Mouse (Mus musculus) kidney, postnatal 0 days (tissue): ENCODE data around the gene Tufm. TPM values are rescaled to one million over a fixed set of nuclear protein-coding genes. Genes with fewer than 3 reads are reported as not detected.

Experiments
- ATAC-seq: fragments of 200-750 bp; cut with Nextera tagmentation; replicated peaks from 2 replicates; pipeline ENCODE4 v1.8.0; 2017; ENCODE audit warnings: low read depth, moderate number of reproducible peaks, moderate TSS enrichment, moderate library complexity; ENCODE audit not compliant: low FRiP score
- DNase-seq: peaks from one replicate; pipeline ENCODE4 v3.0.0-alpha.2; 2016; ENCODE audit warnings: low spot score
- H3K27ac ChIP-seq: fragments of 300-500 bp; sonication (generic); 2 replicates; pipeline ENCODE4 v1.5.1; 2014; ENCODE audit warnings: mild to moderate bottlenecking
- H3K27me3 ChIP-seq: fragments of 300-500 bp; sonication (generic); 2 replicates; pipeline ENCODE4 v1.6.1; 2014; ENCODE audit warnings: low read length, mixed read lengths; ENCODE audit not compliant: insufficient read depth
- H3K36me3 ChIP-seq: fragments of 300-500 bp; sonication (generic); 2 replicates; pipeline ENCODE4 v1.6.1; 2014; ENCODE audit warnings: low read length, mixed read lengths; ENCODE audit not compliant: insufficient read depth
- H3K4me1 ChIP-seq: fragments of 300-500 bp; sonication (generic); replicated peaks from 2 replicates; pipeline ENCODE4 v1.6.1; 2014; ENCODE audit warnings: antibody characterized with exemption, low read length, mixed read lengths; ENCODE audit not compliant: insufficient read depth
- H3K4me2 ChIP-seq: fragments of 300-500 bp; sonication (generic); 2 replicates; pipeline ENCODE4 v1.6.1; 2014; ENCODE audit warnings: mild to moderate bottlenecking, low read length, moderate library complexity, mixed read lengths
- H3K4me3 ChIP-seq: fragments of 300-500 bp; sonication (generic); replicated peaks from 2 replicates; pipeline ENCODE4 v1.5.1; 2014; ENCODE audit warnings: low read depth, low read length
- H3K9ac ChIP-seq: fragments of 300-500 bp; sonication (generic); 2 replicates; pipeline ENCODE4 v1.6.1; 2014; ENCODE audit warnings: low read depth, low read length
- H3K9me3 ChIP-seq: fragments of 300-500 bp; sonication (generic); replicated peaks from 2 replicates; pipeline ENCODE4 v1.6.1; 2016; ENCODE audit warnings: low read length, inconsistent platforms, mixed read lengths
- CTCF ChIP-seq: IDR thresholded peaks from 2 replicates; pipeline ENCODE4 v1.5.1; 2016; ENCODE audit warnings: antibody characterized with exemption, low read depth, mild to moderate bottlenecking, moderate library complexity
- WGBS: fragments of 180-500 bp; shearing (Covaris S2); extraction: QIAGEN DNeasy Blood & Tissue Kit; methylation state at CpG from one replicate; pipeline ENCODE4 v1.1.7; 2014; 5-methylcytosine and 5-hydroxymethylcytosine counted together
- polyA plus RNA-seq: library from polyadenylated mRNA; unstranded; fragments of >200 nt; fragmentation: Nextera tagmentation; extraction: Ambion mirVana; gene quantifications from 2 replicates; pipeline ENCODE4 v1.2.1, GENCODE M21; 2015

Gene Tufm
- polyA plus RNA-seq, 1 experiment from 2014 or later: 117 TPM

DNA sequence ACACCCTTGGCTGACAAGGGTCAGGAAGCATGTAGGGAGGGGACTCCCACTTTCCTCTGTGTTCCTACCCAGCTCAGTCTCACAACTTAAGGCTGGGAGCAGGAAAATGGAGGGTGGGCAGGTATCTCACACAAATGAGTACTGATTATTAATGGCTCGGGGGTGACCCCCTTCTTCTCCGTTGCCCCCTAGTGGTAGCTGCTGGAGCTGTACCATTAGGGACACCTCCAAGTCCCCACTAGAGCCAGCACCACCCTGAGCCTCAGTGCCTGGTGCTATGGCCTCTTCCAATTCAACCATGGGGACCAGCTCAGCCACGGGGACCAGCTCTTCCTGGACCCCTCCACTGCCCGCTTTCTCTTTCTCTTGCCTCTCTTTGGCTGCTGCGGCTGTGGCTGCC is 19.9 kb upstream of the Tufm start:
- DNase-seq (peak; percentile 48), ATAC-seq (no peak)
- no peak overlapping the region for H3K4me2 ChIP-seq
- TF ChIP-seq CTCF: peak; percentile 62
- H3K27ac ChIP-seq: no peak overlapping the region
- H3K4me1 ChIP-seq: no peaks in the 10 kb centered on the region; the same call in 1 of the 2 replicates
- peaks cover 52% of the 10 kb centered on the region for H3K36me3 ChIP-seq
- WGBS: 65% methylated on average over 5 of the region's 5 CpGs
- H3K9me3 ChIP-seq: no peaks in the 10 kb centered on the region
- no peak overlapping the region for H3K4me3 ChIP-seq
- no peak overlapping the region for H3K9ac ChIP-seq
- no peaks in the 10 kb centered on the region for H3K27me3 ChIP-seq

DNA sequence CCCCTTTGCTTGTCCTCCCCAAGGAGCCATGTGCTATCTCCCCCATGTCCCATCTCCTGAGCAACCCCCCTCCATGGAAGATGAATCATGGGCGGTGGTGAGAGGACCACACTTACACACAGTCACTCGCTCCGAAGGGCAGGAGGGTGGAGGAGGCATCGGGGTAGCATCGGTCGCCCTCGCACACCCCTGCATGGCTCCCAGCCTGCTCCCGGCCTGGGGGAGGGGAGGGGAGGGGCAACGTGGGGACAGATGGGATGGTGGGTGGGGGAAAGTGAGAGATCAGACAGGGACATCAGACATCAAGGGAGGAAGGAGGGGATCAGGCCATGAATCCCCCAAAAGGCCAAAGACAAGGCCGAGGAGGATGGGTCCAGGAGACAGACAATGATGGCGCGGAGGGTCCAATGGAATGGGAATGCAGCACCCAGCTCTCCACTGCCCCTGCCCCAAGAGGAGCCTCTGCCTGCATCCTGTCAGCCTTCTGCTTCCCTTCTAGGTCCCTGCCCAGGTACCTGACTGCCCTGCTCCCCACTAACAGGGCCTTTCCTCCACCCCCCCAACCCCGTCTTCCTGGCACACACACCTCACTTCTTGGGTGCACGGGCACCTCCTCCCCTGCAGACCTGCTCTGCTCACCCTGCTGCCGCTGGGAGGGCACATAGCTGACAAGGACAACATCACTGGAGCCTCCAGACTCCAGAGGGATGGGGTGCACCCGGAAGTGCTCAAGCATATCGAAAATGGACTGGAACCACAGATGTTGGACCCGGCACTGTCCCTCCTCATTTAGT is 19.1 kb upstream of the Tufm start:
- peaks cover 55% of the 10 kb centered on the region for H3K36me3 ChIP-seq

DNA sequence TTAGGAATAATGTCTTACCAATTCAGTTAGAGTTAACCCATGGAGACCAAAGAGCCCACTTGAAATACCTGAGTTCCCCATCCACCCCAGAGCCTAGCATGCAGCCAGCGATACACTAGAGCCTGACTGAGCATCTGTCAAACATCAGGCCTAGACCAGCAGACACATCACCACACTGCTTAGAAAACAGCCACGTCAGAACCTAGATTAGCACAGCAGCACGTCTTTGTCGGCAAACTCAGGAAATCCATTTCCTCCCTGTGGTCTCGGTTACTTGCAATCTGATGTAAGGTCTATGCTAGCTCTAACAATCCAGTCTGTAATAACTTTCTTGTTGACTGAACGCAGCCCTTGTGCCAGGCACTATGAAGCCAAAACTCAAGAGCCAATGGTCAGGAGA is 17.1 kb upstream of the Tufm start:
- Histone ChIP-seq H3K9me3 (no peaks in the 10 kb centered on the region), H3K36me3 (peaks cover 55% of the 10 kb centered on the region), H3K4me3 (no peak overlapping the region), H3K27me3 (no peaks in the 10 kb centered on the region), H3K9ac (no peak overlapping the region), H3K4me2 (no peak overlapping the region), H3K4me1 (peaks cover 11% of the 10 kb centered on the region; the same call in 1 of the 2 replicates), H3K27ac (no peak overlapping the region)
- DNase-seq: no peak
- no peak for ATAC-seq
- WGBS: 76% methylated on average over 6 of the region's 6 CpGs
- TF ChIP-seq CTCF: no peak

More for the DNA sequence above, 19.1 kb upstream of the Tufm start:
- Histone ChIP-seq H3K9ac (no peak overlapping the region), H3K4me2 (no peak overlapping the region), H3K4me3 (no peak overlapping the region), H3K27ac (no peak overlapping the region), H3K27me3 (no peaks in the 10 kb centered on the region), H3K9me3 (no peaks in the 10 kb centered on the region), H3K4me1 (no peaks in the 10 kb centered on the region; the same call in 1 of the 2 replicates)
- ATAC-seq (no peak), DNase-seq (no peak)
- TF ChIP-seq CTCF: no peak
- 88% methylated on average over 17 of the region's 18 CpGs for WGBS

DNA sequence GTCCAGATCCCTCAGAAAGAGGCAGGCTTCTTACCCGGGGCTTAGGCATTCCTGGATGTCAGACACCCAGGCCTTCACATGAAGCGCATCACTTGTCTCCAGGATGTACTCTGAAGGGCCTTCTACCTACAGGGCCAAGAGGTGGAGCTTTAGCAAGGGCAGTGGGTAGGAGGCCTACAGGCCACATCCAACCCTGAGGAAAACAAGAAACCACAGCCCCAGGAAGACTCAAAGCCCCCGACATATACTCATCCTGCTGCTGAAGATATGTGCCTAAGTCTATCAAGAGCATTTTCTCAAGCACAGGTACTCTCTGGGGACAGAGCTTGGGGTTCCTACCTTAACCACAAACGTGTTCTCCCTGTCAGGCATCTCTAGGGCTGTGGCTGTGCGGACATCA is 15.8 kb upstream of the Tufm start:
- no peak for TF ChIP-seq CTCF
- H3K27me3 ChIP-seq: no peaks in the 10 kb centered on the region
- 84% methylated on average over 5 of the region's 5 CpGs for WGBS
- no peak overlapping the region for H3K4me2 ChIP-seq
- no peaks in the 10 kb centered on the region for H3K9me3 ChIP-seq
- H3K27ac ChIP-seq: no peak overlapping the region
- ATAC-seq (no peak), DNase-seq (no peak)
- H3K36me3 ChIP-seq: peaks cover 55% of the 10 kb centered on the region
- peaks cover 17% of the 10 kb centered on the region; the same call in 1 of the 2 replicates for H3K4me1 ChIP-seq
- no peak overlapping the region for H3K9ac ChIP-seq
- H3K4me3 ChIP-seq: no peak overlapping the region

DNA sequence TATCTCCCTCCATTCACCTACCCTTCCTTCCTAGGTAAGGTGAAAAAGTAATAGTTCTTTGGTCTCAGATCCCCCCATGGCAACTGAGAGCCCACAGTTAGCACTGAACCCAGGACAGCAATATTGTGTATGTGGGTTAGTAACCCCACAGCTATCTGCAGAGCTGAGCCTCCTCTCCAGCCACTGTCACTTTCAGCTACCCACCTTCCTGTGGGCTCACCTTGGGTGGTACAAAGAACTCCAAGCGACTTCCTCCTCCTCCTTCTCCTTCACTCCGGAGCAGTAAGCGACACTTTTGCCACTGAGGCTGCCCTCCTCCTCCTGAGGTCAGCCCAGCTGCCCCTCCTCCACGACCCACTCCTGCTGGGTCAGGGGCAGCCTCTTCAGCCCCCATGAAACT is 15.3 kb upstream of the Tufm start:
- no peak overlapping the region for H3K4me2 ChIP-seq
- H3K27ac ChIP-seq: no peak overlapping the region
- no peaks in the 10 kb centered on the region for H3K9me3 ChIP-seq
- H3K4me3 ChIP-seq: no peak overlapping the region
- no peak for ATAC-seq
- WGBS: 68% methylated on average over 4 of the region's 4 CpGs
- no peak for DNase-seq
- H3K36me3 ChIP-seq: peaks cover 55% of the 10 kb centered on the region
- no peak overlapping the region for H3K9ac ChIP-seq
- no peak for TF ChIP-seq CTCF
- H3K4me1 ChIP-seq: peaks cover 17% of the 10 kb centered on the region; the same call in 1 of the 2 replicates
- no peaks in the 10 kb centered on the region for H3K27me3 ChIP-seq

DNA sequence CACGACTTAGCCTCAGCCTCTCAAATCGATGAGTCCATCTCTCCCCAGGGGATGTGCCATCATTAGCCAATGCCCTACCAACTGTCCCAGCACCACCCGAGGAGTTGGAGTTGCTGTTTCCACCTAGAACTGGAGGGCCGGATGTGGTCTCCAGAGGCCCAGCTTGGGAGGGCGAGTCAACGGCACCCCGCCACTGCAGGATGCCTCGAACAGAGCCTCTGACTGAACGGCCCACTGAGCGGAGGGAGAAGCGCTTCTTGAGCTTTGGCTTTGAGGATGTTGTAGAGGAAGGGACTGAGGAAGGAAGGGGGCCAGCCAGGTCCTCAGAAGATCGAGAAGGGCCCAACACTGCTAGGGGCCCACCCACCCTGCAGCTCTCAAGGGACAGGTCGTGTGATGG is 14.9 kb upstream of the Tufm start:
- peaks cover 17% of the 10 kb centered on the region; the same call in 1 of the 2 replicates for H3K4me1 ChIP-seq
- H3K36me3 ChIP-seq: peaks cover 51% of the 10 kb centered on the region
- no peak overlapping the region for H3K4me3 ChIP-seq
- H3K27ac ChIP-seq: no peak overlapping the region
- 81% methylated on average over 13 of the region's 13 CpGs for WGBS
- TF ChIP-seq CTCF: no peak
- H3K4me2 ChIP-seq: no peak overlapping the region
- no peaks in the 10 kb centered on the region for H3K27me3 ChIP-seq
- ATAC-seq (no peak), DNase-seq (no peak)
- no peak overlapping the region for H3K9ac ChIP-seq
- no peaks in the 10 kb centered on the region for H3K9me3 ChIP-seq
